Mouse (Mus musculus) neural tube, embryonic 12.5 days (tissue): ENCODE measurements around the gene Lce1l. TPM values are rescaled to one million over a fixed set of nuclear protein-coding genes. Genes with fewer than 3 reads are reported as not detected.
"Not testable (repeated sequence)": the region's sequence is repeated elsewhere in the genome, so short reads cannot be mapped to it uniquely, and the experiment has no call there.

ENCODE experiments used
- ATAC-seq: fragments of 200-750 bp; cut with Nextera tagmentation; 2 replicates; pipeline ENCODE4 v1.8.0; 2017; ENCODE audit warnings: low read depth, mild to moderate bottlenecking, moderate TSS enrichment, moderate library complexity; ENCODE audit not compliant: low FRiP score
- H3K27ac ChIP-seq: fragments of 300-500 bp; sonication (generic); 2 replicates; pipeline ENCODE4 v1.5.1; 2016
- H3K27me3 ChIP-seq: fragments of 300-500 bp; sonication (generic); replicated peaks from 2 replicates; pipeline ENCODE4 v1.6.1; 2016; ENCODE audit warnings: mild to moderate bottlenecking
- H3K36me3 ChIP-seq: fragments of 300-500 bp; sonication (generic); 2 replicates; pipeline ENCODE4 v1.6.1; 2016; ENCODE audit warnings: mild to moderate bottlenecking
- H3K4me1 ChIP-seq: fragments of 300-500 bp; sonication (generic); 2 replicates; pipeline ENCODE4 v1.6.1; 2016
- H3K4me2 ChIP-seq: fragments of 300-500 bp; sonication (generic); replicated peaks from 2 replicates; pipeline ENCODE4 v1.6.1; 2016; ENCODE audit warnings: mild to moderate bottlenecking
- H3K4me3 ChIP-seq: fragments of 300-500 bp; sonication (generic); 2 replicates; pipeline ENCODE4 v1.5.1; 2016
- H3K9ac ChIP-seq: fragments of 300-500 bp; sonication (generic); 2 replicates; pipeline ENCODE4 v1.6.1; 2016; ENCODE audit warnings: mild to moderate bottlenecking
- H3K9me3 ChIP-seq: fragments of 300-500 bp; sonication (generic); 2 replicates; pipeline ENCODE4 v1.6.1; 2016; ENCODE audit warnings: mild to moderate bottlenecking
- WGBS: fragments of 180-500 bp; shearing (Covaris S2); methylation state at CpG from one replicate; pipeline ENCODE4 v1.1.7; 2016; 5-methylcytosine and 5-hydroxymethylcytosine counted together
- polyA plus RNA-seq: library from polyadenylated mRNA; unstranded; fragments of >200 nt; fragmentation: Nextera tagmentation; extraction: Ambion mirVana; gene quantifications from 2 replicates; pipeline ENCODE4 v1.2.1, GENCODE M21; 2016

Gene Lce1l
- polyA plus RNA-seq, result not detected in 2 replicates

GRCm38 (mm10) chr3:92851186-92851585 is at the start of gene Lce1l:
Gene Lce1l, minus strand, starts transcription at chr3:92851286.
- Histone ChIP-seq H3K4me1 (no peaks in the 10 kb centered on the region), H3K36me3 (no peaks in the 10 kb centered on the region), H3K4me3 (no peak within 1 kb of the TSS), H3K4me2 (no peak within 1 kb of the TSS), H3K9me3 (no peaks in the 10 kb centered on the region), H3K27ac (no peak within 1 kb of the TSS), H3K27me3 (no peaks in the 10 kb centered on the region), H3K9ac (no peak within 1 kb of the TSS)
- ATAC-seq, result no peak
- 90% methylated on average over 3 of the region's 3 CpGs for WGBS

GRCm38 (mm10) chr3:92894489-92894888 is 43.4 kb upstream of the Lce1l start:
- Histone ChIP-seq H3K36me3 (no peaks in the 10 kb centered on the region), H3K4me2 (no peak overlapping the region), H3K9ac (no peak overlapping the region), H3K4me3 (no peak overlapping the region), H3K4me1 (no peaks in the 10 kb centered on the region), H3K27ac (no peak overlapping the region), H3K27me3 (no peaks in the 10 kb centered on the region), H3K9me3 (no peaks in the 10 kb centered on the region)
- WGBS, result 52% methylated on average over 1 of the region's 1 CpGs
- no peak for ATAC-seq

GRCm38 (mm10) chr3:92894063-92894462 is 43.0 kb upstream of the Lce1l start:
- 76% methylated on average over 3 of the region's 3 CpGs for WGBS
- H3K9ac ChIP-seq, result no peak overlapping the region
- no peak overlapping the region for H3K4me2 ChIP-seq

GRCm38 (mm10) chr3:92874180-92874579 is 23.1 kb upstream of the Lce1l start:
- 88% methylated on average over 3 of the region's 3 CpGs for WGBS
- H3K9ac ChIP-seq, result no peak overlapping the region
- no peak overlapping the region for H3K4me3 ChIP-seq
- H3K27ac ChIP-seq, result no peak overlapping the region
- no peak for ATAC-seq
- no peaks in the 10 kb centered on the region for H3K9me3 ChIP-seq
- no peaks in the 10 kb centered on the region for H3K36me3 ChIP-seq
- H3K4me2 ChIP-seq, result no peak overlapping the region
- H3K4me1 ChIP-seq, result no peaks in the 10 kb centered on the region
- no peaks in the 10 kb centered on the region for H3K27me3 ChIP-seq

More at GRCm38 (mm10) chr3:92894063-92894462, 43.0 kb upstream of the Lce1l start:
- no peak for ATAC-seq
- H3K9me3 ChIP-seq, result no peaks in the 10 kb centered on the region
- H3K4me1 ChIP-seq, result no peaks in the 10 kb centered on the region
- H3K36me3 ChIP-seq, result no peaks in the 10 kb centered on the region
- H3K4me3 ChIP-seq, result no peak overlapping the region
- no peaks in the 10 kb centered on the region for H3K27me3 ChIP-seq
- no peak overlapping the region for H3K27ac ChIP-seq

GRCm38 (mm10) chr3:92870116-92870515 is 19.0 kb upstream of the Lce1l start, which contains the start of gene 2310050C09Rik:
Gene 2310050C09Rik, minus strand, starts transcription at chr3:92870216.
- 75% methylated on average over 4 of the region's 4 CpGs for WGBS
- H3K27ac ChIP-seq, result no peak within 1 kb of the TSS
- no peak for ATAC-seq
- no peak within 1 kb of the TSS for H3K4me2 ChIP-seq
- no peaks in the 10 kb centered on the region for H3K27me3 ChIP-seq
- no peaks in the 10 kb centered on the region for H3K9me3 ChIP-seq
- H3K4me1 ChIP-seq, result no peaks in the 10 kb centered on the region
- H3K4me3 ChIP-seq, result no peak within 1 kb of the TSS
- H3K36me3 ChIP-seq, result no peaks in the 10 kb centered on the region
- H3K9ac ChIP-seq, result no peak within 1 kb of the TSS

- no peaks in the 10 kb centered on the region for H3K36me3 ChIP-seq
- no peaks in the 10 kb centered on the region for H3K27me3 ChIP-seq
- no peaks in the 10 kb centered on the region for H3K4me1 ChIP-seq
- WGBS, result 74% methylated on average over 1 of the region's 1 CpGs
- no peaks in the 10 kb centered on the region; the same call in 1 of the 2 replicates for H3K9me3 ChIP-seq
- no peak within 1 kb of the TSS for H3K9ac ChIP-seq
- no peak within 1 kb of the TSS for H3K27ac ChIP-seq
- ATAC-seq, result no peak
- no peak within 1 kb of the TSS for H3K4me3 ChIP-seq
- no peak within 1 kb of the TSS for H3K4me2 ChIP-seq
These were observed 24.0 kb downstream of the Lce1l start, which contains the start of gene Kprp for GRCm38 (mm10) chr3:92827108-92827507. Gene Kprp, minus strand, starts transcription at chr3:92827247.

- Histone ChIP-seq H3K9me3 (no peaks in the 10 kb centered on the region; the same call in 1 of the 2 replicates), H3K36me3 (no peaks in the 10 kb centered on the region)
- WGBS, result 34% methylated on average over 1 of the region's 1 CpGs
These were observed 25.3 kb downstream of the Lce1l start for GRCm38 (mm10) chr3:92825808-92826207.

GRCm38 (mm10) chr3:92816036-92816435 is 35.0 kb downstream of the Lce1l start:
- not testable (repeated sequence) for ATAC-seq, H3K27ac ChIP-seq, H3K4me1 ChIP-seq, H3K27me3 ChIP-seq, H3K9ac ChIP-seq, H3K4me3 ChIP-seq, H3K36me3 ChIP-seq, H3K9me3 ChIP-seq, H3K4me2 ChIP-seq
- 93% methylated on average over 2 of the region's 2 CpGs for WGBS

More at GRCm38 (mm10) chr3:92825808-92826207, 25.3 kb downstream of the Lce1l start:
- Histone ChIP-seq H3K4me3 (no peak overlapping the region), H3K27me3 (no peaks in the 10 kb centered on the region), H3K27ac (no peak overlapping the region), H3K4me1 (no peaks in the 10 kb centered on the region), H3K9ac (no peak overlapping the region), H3K4me2 (no peak overlapping the region)
- no peak for ATAC-seq

GRCm38 (mm10) chr3:92815581-92815980 is 35.5 kb downstream of the Lce1l start:
- no peak overlapping the region for H3K4me2 ChIP-seq
- WGBS, result 84% methylated on average over 3 of the region's 3 CpGs
- H3K4me1 ChIP-seq, result no peaks in the 10 kb centered on the region
- no peak overlapping the region for H3K9ac ChIP-seq
- ATAC-seq, result no peak
- no peaks in the 10 kb centered on the region for H3K9me3 ChIP-seq
- no peak overlapping the region for H3K4me3 ChIP-seq
- no peaks in the 10 kb centered on the region for H3K36me3 ChIP-seq
- no peak overlapping the region for H3K27ac ChIP-seq
- no peaks in the 10 kb centered on the region for H3K27me3 ChIP-seq

- no peak within 1 kb of the TSS for H3K9ac ChIP-seq
- no peak within 1 kb of the TSS for H3K4me3 ChIP-seq
- ATAC-seq, result no peak
- H3K9me3 ChIP-seq, result no peaks in the 10 kb centered on the region
- no peak within 1 kb of the TSS for H3K27ac ChIP-seq
- H3K27me3 ChIP-seq, result no peaks in the 10 kb centered on the region
- H3K4me1 ChIP-seq, result no peaks in the 10 kb centered on the region
- H3K36me3 ChIP-seq, result no peaks in the 10 kb centered on the region
- H3K4me2 ChIP-seq, result no peak within 1 kb of the TSS
These were observed 43.3 kb downstream of the Lce1l start, which contains the start of gene Lce1k for GRCm38 (mm10) chr3:92807791-92808190. Gene Lce1k, minus strand, starts transcription at chr3:92807891.

Other genes with a start within 250 kb of the Lce1l start
- not detected in 2 replicates for gene 2210017I01Rik, start 243.8 kb downstream of the Lce1l start, polyA plus RNA-seq
- gene Lce6a, start 229.6 kb downstream of the Lce1l start, polyA plus RNA-seq, result not detected in 2 replicates
- gene Lce1a1, start 203.0 kb downstream of the Lce1l start, polyA plus RNA-seq, result not detected in 2 replicates
- gene Lce1b, start 194.4 kb downstream of the Lce1l start, polyA plus RNA-seq, result not detected in 2 replicates
- gene Lce1a2, start 181.0 kb downstream of the Lce1l start, polyA plus RNA-seq, result not detected in 2 replicates
- gene Lce1c, start 172.0 kb downstream of the Lce1l start, polyA plus RNA-seq, result not detected in 2 replicates
- gene Lce1d, start 164.1 kb downstream of the Lce1l start, polyA plus RNA-seq, result not detected in 2 replicates
- gene Lce1e, start 142.2 kb downstream of the Lce1l start, polyA plus RNA-seq, result not detected in 2 replicates
- gene Lce1f, start 130.9 kb downstream of the Lce1l start, polyA plus RNA-seq, result not detected in 2 replicates
- not detected in 2 replicates for gene Gm38119, start 112.2 kb downstream of the Lce1l start, polyA plus RNA-seq
- gene Lce1g, start 98.9 kb downstream of the Lce1l start, polyA plus RNA-seq, result not detected in 2 replicates
- gene Lce1h, start 86.2 kb downstream of the Lce1l start, polyA plus RNA-seq, result not detected in 2 replicates
- not detected in 2 replicates for gene Lce1i, start 72.4 kb downstream of the Lce1l start, polyA plus RNA-seq
- not detected in 2 replicates for gene Lce1j, start 60.8 kb downstream of the Lce1l start, polyA plus RNA-seq
- not detected in 2 replicates for gene Lce1k, start 43.4 kb downstream of the Lce1l start, polyA plus RNA-seq
- gene Kprp, start 24.0 kb downstream of the Lce1l start, polyA plus RNA-seq, result not detected in 2 replicates
- not detected in 2 replicates for gene 2310050C09Rik, start 18.9 kb upstream of the Lce1l start, polyA plus RNA-seq
- not detected in 2 replicates for gene Lce3a, start 74.9 kb upstream of the Lce1l start, polyA plus RNA-seq
- not detected in 2 replicates for gene Lce3b, start 81.7 kb upstream of the Lce1l start, polyA plus RNA-seq
- gene Lce3c, start 93.2 kb upstream of the Lce1l start, polyA plus RNA-seq, result not detected in 2 replicates
- not detected in 2 replicates for gene Lce3d, start 106.1 kb upstream of the Lce1l start, polyA plus RNA-seq
- not detected in 2 replicates for gene Lce3e, start 115.8 kb upstream of the Lce1l start, polyA plus RNA-seq
- not detected in 2 replicates for gene Lce3f, start 140.9 kb upstream of the Lce1l start, polyA plus RNA-seq
- 0.32 TPM in 1 of 2 replicates, not detected in the other for gene Crct1, start 164.4 kb upstream of the Lce1l start, polyA plus RNA-seq
- gene Lce1m, start 167.8 kb upstream of the Lce1l start, polyA plus RNA-seq, result not detected in 2 replicates
- gene Gm4858, start 217.5 kb upstream of the Lce1l start, polyA plus RNA-seq, result not detected in 2 replicates